Mouse (Mus musculus): ENCODE measurements around the gene Ampd2. TPM values are rescaled to one million over a fixed set of nuclear protein-coding genes. Genes with fewer than 3 reads are reported as not detected.

Ampd2 gene
- polyA plus RNA-seq, 1 experiment from 2014 or later = 63.8 TPM

DNA sequence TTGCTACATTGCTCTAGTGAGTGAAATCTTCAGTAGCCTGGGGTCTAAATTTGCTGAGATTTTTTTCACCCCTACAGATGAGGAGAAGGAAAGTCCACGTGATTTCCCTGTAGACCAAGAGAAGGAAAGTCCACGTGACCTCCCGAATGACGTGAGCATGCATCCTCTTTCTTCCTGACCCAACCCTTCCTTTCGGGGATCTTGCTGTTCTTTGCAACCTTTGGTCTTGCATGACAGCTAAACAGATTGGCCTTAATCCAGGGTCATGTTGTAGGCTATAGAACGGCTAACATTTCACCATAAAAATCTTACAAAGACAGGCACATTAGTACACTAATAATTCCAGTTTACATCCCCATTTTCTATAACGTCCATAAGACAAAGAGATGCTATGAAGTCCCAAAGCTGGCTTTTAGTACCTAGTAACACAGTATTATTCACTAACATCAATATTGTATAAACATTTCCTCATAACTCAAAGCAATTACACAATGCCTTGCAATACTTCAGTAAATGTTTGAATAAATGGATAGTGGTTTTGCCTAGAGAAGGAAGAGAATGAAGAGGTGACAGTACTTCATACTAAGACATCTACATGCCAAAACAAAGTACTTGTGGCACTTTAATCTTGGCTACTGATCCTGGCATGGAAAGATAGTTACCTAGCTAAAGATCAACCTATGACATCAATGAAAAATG, 27.3 kb upstream of the Ampd2 start:
- 92% methylated on average over 7 of the region's 7 CpGs for WGBS
- Histone ChIP-seq H3K4me1 (no peaks in the 10 kb centered on the region), H3K36me3 (peaks cover 99% of the 10 kb centered on the region), H3K27me3 (ENCODE audit: low read depth, poor library complexity, severe bottlenecking) (no peaks in the 10 kb centered on the region), H3K9me3 (replicated peaks) (no peaks in the 10 kb centered on the region), H3K4me3 (no peak overlapping the region), H3K27ac (replicated peaks) (no peak overlapping the region)
- DNase-seq (ENCODE audit: low spot score) = no peak

GRCm38 (mm10) chr3:108112666-108113065, 26.2 kb upstream of the Ampd2 start:
- Histone ChIP-seq H3K4me3 (no peak overlapping the region), H3K27ac (replicated peaks) (no peak overlapping the region), H3K36me3 (peaks cover 99% of the 10 kb centered on the region), H3K4me1 (no peaks in the 10 kb centered on the region), H3K9me3 (replicated peaks) (no peaks in the 10 kb centered on the region), H3K27me3 (ENCODE audit: low read depth, poor library complexity, severe bottlenecking) (no peaks in the 10 kb centered on the region)
- 90% methylated on average over 4 of the region's 4 CpGs for WGBS
- DNase-seq (ENCODE audit: low spot score) = no peak

GRCm38 (mm10) chr3:108112246-108112645, 25.8 kb upstream of the Ampd2 start:
- H3K36me3 ChIP-seq = peaks cover 98% of the 10 kb centered on the region
- no peak for DNase-seq (ENCODE audit: low spot score)
- H3K4me1 ChIP-seq = no peaks in the 10 kb centered on the region
- no peak overlapping the region for H3K27ac ChIP-seq (replicated peaks)
- no peaks in the 10 kb centered on the region for H3K27me3 ChIP-seq (ENCODE audit: low read depth, poor library complexity, severe bottlenecking)
- WGBS = 94% methylated on average over 7 of the region's 7 CpGs
- no peaks in the 10 kb centered on the region for H3K9me3 ChIP-seq (replicated peaks)
- no peak overlapping the region for H3K4me3 ChIP-seq

GRCm38 (mm10) chr3:108111320-108111719, 24.9 kb upstream of the Ampd2 start:
- Histone ChIP-seq H3K36me3 (peaks cover 93% of the 10 kb centered on the region), H3K9me3 (replicated peaks) (no peaks in the 10 kb centered on the region), H3K27ac (replicated peaks) (no peak overlapping the region), H3K4me1 (no peaks in the 10 kb centered on the region), H3K4me3 (no peak overlapping the region), H3K27me3 (ENCODE audit: low read depth, poor library complexity, severe bottlenecking) (no peaks in the 10 kb centered on the region)
- WGBS = 91% methylated on average over 5 of the region's 5 CpGs
- no peak for DNase-seq (ENCODE audit: low spot score)

GRCm38 (mm10) chr3:108105281-108105680, 18.8 kb upstream of the Ampd2 start:
- no peaks in the 10 kb centered on the region for H3K9me3 ChIP-seq (replicated peaks)
- no peak overlapping the region for H3K4me3 ChIP-seq
- no peak overlapping the region for H3K27ac ChIP-seq (replicated peaks)
- H3K4me1 ChIP-seq = no peaks in the 10 kb centered on the region
- no peak for DNase-seq (ENCODE audit: low spot score)
- peaks cover 45% of the 10 kb centered on the region for H3K36me3 ChIP-seq
- 89% methylated on average over 3 of the region's 3 CpGs for WGBS
- no peaks in the 10 kb centered on the region for H3K27me3 ChIP-seq (ENCODE audit: low read depth, poor library complexity, severe bottlenecking)

DNA sequence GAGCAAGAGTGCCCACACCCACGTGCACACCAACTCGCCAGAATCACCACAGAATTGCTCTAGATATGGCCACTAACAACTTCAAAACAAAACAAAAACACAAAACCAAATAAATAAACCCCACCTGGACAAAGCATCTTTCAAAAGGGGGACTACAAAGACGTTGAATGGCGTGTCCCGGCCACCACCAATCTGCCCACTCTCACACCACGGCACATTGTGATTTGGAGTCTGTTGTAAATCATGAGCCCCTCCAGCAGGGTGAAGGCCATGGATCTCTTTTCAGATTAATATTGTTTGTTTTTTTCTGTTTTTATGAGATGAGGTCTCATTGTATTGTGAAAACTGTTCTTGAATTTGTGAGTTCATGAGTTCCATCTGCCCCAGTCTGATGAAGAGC, 15.6 kb upstream of the Ampd2 start:
- Histone ChIP-seq H3K4me1 (no peaks in the 10 kb centered on the region), H3K4me3 (no peak overlapping the region), H3K36me3 (peaks cover 15% of the 10 kb centered on the region), H3K27me3 (ENCODE audit: low read depth, poor library complexity, severe bottlenecking) (no peaks in the 10 kb centered on the region), H3K27ac (replicated peaks) (no peak overlapping the region), H3K9me3 (replicated peaks) (no peaks in the 10 kb centered on the region)
- DNase-seq (ENCODE audit: low spot score) = no peak
- 95% methylated on average over 6 of the region's 6 CpGs for WGBS

- Histone ChIP-seq H3K36me3 (peaks cover 11% of the 10 kb centered on the region), H3K27me3 (ENCODE audit: low read depth, poor library complexity, severe bottlenecking) (no peaks in the 10 kb centered on the region), H3K9me3 (replicated peaks) (no peaks in the 10 kb centered on the region), H3K4me3 (no peak overlapping the region), H3K27ac (replicated peaks) (no peak overlapping the region), H3K4me1 (no peaks in the 10 kb centered on the region)
- whole genome bisulfite sequencing = 71% methylated on average over 3 of the region's 3 CpGs
- no peak for DNase-seq (ENCODE audit: low spot score)
Observed at GRCm38 (mm10) chr3:108101594-108101993, 15.1 kb upstream of the Ampd2 start.

- no peak for DNase-seq (ENCODE audit: low spot score)
- Histone ChIP-seq H3K27me3 (ENCODE audit: low read depth, poor library complexity, severe bottlenecking) (no peaks in the 10 kb centered on the region), H3K4me1 (peaks cover 10% of the 10 kb centered on the region; the same call in 1 of the 2 replicates), H3K36me3 (no peaks in the 10 kb centered on the region), H3K4me3 (no peak overlapping the region), H3K9me3 (replicated peaks) (no peaks in the 10 kb centered on the region), H3K27ac (replicated peaks) (no peak overlapping the region)
- WGBS = 83% methylated on average over 6 of the region's 6 CpGs
Observed at GRCm38 (mm10) chr3:108098316-108098715, 11.9 kb upstream of the Ampd2 start.

DNA sequence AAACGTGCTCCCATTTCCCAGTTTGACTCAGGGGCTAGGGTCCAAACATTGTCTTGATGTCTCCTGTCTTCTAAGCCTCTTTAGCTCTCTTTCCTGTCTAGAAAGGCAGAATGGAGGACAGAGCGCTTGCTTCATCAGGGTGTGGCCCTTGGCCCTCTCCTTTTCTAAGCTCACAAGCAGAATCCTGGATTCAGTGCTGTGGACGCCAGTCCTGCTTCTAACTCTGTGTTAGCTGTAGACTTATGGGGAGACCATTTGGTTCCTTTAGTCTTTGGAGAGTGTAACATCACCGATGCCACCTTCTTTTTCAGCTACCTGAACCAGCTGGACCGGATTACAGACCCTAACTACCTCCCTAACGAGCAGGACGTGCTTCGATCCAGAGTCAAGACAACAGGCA, 11.2 kb upstream of the Ampd2 start:
- H3K4me3 ChIP-seq = no peak overlapping the region
- no peak for DNase-seq (ENCODE audit: low spot score)
- no peak overlapping the region for H3K27ac ChIP-seq (replicated peaks)
- 90% methylated on average over 8 of the region's 8 CpGs for WGBS
- H3K27me3 ChIP-seq (ENCODE audit: low read depth, poor library complexity, severe bottlenecking) = no peaks in the 10 kb centered on the region
- H3K4me1 ChIP-seq = peaks cover 16% of the 10 kb centered on the region
- H3K9me3 ChIP-seq (replicated peaks) = no peaks in the 10 kb centered on the region
- no peaks in the 10 kb centered on the region for H3K36me3 ChIP-seq

DNA sequence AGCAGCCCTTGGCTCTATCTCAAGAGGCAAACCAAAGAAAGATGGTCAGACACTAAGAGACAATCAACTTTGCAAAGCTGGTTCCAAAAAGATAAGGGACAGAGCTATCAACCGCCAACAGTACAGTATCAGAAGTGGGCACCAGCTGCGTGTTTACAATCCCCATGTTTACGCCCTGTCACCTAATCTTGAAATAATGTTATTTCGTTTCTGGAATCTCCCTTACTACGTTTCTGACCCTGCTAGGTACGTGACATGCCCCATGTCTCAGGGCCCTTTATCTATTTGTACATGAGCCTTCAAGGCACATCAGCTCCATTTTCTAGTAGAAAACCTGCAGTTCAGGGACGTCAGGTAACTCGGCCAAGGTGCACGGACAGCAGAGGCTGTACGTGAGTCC, 10.3 kb upstream of the Ampd2 start:
- 0 out of 2 replicates have a peak, but pooled peaks cover 4% of the 10 kb centered on the region for H3K27me3 ChIP-seq (ENCODE audit: low read depth, poor library complexity, severe bottlenecking)
- 91% methylated on average over 10 of the region's 10 CpGs for WGBS
- no peaks in the 10 kb centered on the region for H3K9me3 ChIP-seq (replicated peaks)
- H3K36me3 ChIP-seq = no peaks in the 10 kb centered on the region
- H3K27ac ChIP-seq (replicated peaks) = peak overlapping the region; percentile 46; the same call in 1 of the 2 replicates
- no peak overlapping the region for H3K4me3 ChIP-seq
- no peak for DNase-seq (ENCODE audit: low spot score)
- peaks cover 16% of the 10 kb centered on the region for H3K4me1 ChIP-seq

- H3K9me3 ChIP-seq (replicated peaks) = no peaks in the 10 kb centered on the region
- no peak overlapping the region for H3K4me3 ChIP-seq
- H3K36me3 ChIP-seq = no peaks in the 10 kb centered on the region
- 77% methylated on average over 8 of the region's 8 CpGs for WGBS
- H3K4me1 ChIP-seq = peaks cover 16% of the 10 kb centered on the region
- no peak for DNase-seq (ENCODE audit: low spot score)
- 0 out of 2 replicates have a peak, but pooled peaks cover 5% of the 10 kb centered on the region for H3K27me3 ChIP-seq (ENCODE audit: low read depth, poor library complexity, severe bottlenecking)
- 0 out of 2 replicates have a peak overlapping the region, but pooled peaks have one; percentile 33 for H3K27ac ChIP-seq (replicated peaks)
Observed at GRCm38 (mm10) chr3:108096226-108096625, 9.8 kb upstream of the Ampd2 start.

GRCm38 (mm10) chr3:108094976-108095760, 8.7 kb upstream of the Ampd2 start:
- WGBS = 94% methylated on average over 12 of the region's 12 CpGs
- peaks cover 16% of the 10 kb centered on the region for H3K4me1 ChIP-seq
- H3K27me3 ChIP-seq (ENCODE audit: low read depth, poor library complexity, severe bottlenecking) = 0 out of 2 replicates have a peak, but pooled peaks cover 7% of the 10 kb centered on the region
- H3K36me3 ChIP-seq = no peaks in the 10 kb centered on the region
- DNase-seq (ENCODE audit: low spot score) = no peak
- H3K27ac ChIP-seq (replicated peaks) = no peak overlapping the region
- H3K9me3 ChIP-seq (replicated peaks) = no peaks in the 10 kb centered on the region
- H3K4me3 ChIP-seq = no peak overlapping the region

DNA sequence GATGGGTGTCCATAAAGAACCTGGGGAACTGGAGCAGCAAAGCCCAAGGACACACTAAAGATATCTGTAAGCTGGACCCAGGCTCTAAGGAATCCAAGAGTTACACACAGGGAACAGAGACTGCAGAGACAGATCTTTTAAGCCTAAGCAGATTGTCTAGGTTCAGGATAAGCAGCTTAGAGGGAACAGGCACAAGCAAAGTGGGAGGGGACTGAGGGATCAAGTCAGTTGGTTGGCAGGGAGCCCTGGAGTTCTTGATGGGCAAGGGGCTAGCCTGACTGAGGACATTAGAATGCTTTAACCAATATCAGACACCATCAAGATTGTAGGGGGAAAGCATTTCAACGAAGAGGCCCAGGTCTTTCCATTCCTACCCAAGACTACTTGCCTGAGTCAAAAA, 7.7 kb upstream of the Ampd2 start:
- Histone ChIP-seq H3K4me3 (no peak overlapping the region), H3K9me3 (replicated peaks) (no peaks in the 10 kb centered on the region), H3K27me3 (ENCODE audit: low read depth, poor library complexity, severe bottlenecking) (peaks cover 17% of the 10 kb centered on the region; the same call in 1 of the 2 replicates), H3K27ac (replicated peaks) (no peak overlapping the region), H3K36me3 (no peaks in the 10 kb centered on the region), H3K4me1 (peaks cover 22% of the 10 kb centered on the region)
- no peak for DNase-seq (ENCODE audit: low spot score)
- whole genome bisulfite sequencing = 68% methylated on average over 1 of the region's 1 CpGs

Data from midbrain, embryonic 10.5 days (tissue).